Mouse (Mus musculus) neural tube, embryonic 11.5 days (tissue): ENCODE measurements at regions not wholly inside any gene's neighbourhood (a gene's known extent, or its start where the extent isn't known, plus 50 kb on each side); places are given as distances from the start of the nearest gene placed in this dataset.
A peak's percentile ranks its signal among the peaks of the same experiment; 100 is the strongest.
"Not testable (repeated sequence)": the region's sequence is repeated elsewhere in the genome, so short reads cannot be mapped to it uniquely, and the experiment has no call there.

Experiments used
- ATAC-seq: fragments of 200-750 bp; cut with Nextera tagmentation; 2 replicates; pipeline ENCODE4 v1.8.0; 2017; ENCODE audit warnings: moderate number of reproducible peaks, mild to moderate bottlenecking, moderate TSS enrichment, moderate library complexity; ENCODE audit not compliant: insufficient read depth, low FRiP score, low TSS enrichment
- DNase-seq: peaks from one replicate; pipeline ENCODE4 v3.0.0-alpha.2; 2015; ENCODE audit warnings: low spot score
- H3K27ac ChIP-seq: fragments of 300-500 bp; sonication (generic); 2 replicates; pipeline ENCODE4 v1.5.1; 2014; ENCODE audit warnings: low read depth, mild to moderate bottlenecking, low read length
- H3K27me3 ChIP-seq: fragments of 300-500 bp; sonication (generic); 2 replicates; pipeline ENCODE4 v1.6.1; 2014; ENCODE audit warnings: mild to moderate bottlenecking, low read length, mixed read lengths; ENCODE audit not compliant: control insufficient read depth, insufficient read depth
- H3K36me3 ChIP-seq: fragments of 300-500 bp; sonication (generic); 2 replicates; pipeline ENCODE4 v1.6.1; 2014; ENCODE audit warnings: mild to moderate bottlenecking, low read length, moderate library complexity, mixed read lengths; ENCODE audit not compliant: control insufficient read depth, insufficient read depth
- H3K4me1 ChIP-seq: fragments of 300-500 bp; sonication (generic); 2 replicates; pipeline ENCODE4 v1.6.1; 2014; ENCODE audit warnings: low read length, mixed read lengths; ENCODE audit not compliant: control insufficient read depth, insufficient read depth
- H3K4me2 ChIP-seq: fragments of 300-500 bp; sonication (generic); 2 replicates; pipeline ENCODE4 v1.6.1; 2014; ENCODE audit warnings: low read depth, mild to moderate bottlenecking, moderate library complexity
- H3K4me3 ChIP-seq: fragments of 300-500 bp; sonication (generic); 2 replicates; pipeline ENCODE4 v1.5.1; 2014; ENCODE audit warnings: low read depth, low read length
- H3K9ac ChIP-seq: fragments of 300-500 bp; sonication (generic); 2 replicates; pipeline ENCODE4 v1.6.1; 2014; ENCODE audit warnings: mild to moderate bottlenecking, low read length
- H3K9me3 ChIP-seq: fragments of 300-500 bp; sonication (generic); 2 replicates; pipeline ENCODE4 v1.6.1; 2016; ENCODE audit warnings: low read length; ENCODE audit not compliant: control insufficient read depth
- WGBS: fragments of 180-500 bp; shearing (Covaris S2); extraction: QIAGEN DNeasy Blood & Tissue Kit; methylation state at CpG from one replicate; pipeline ENCODE4 v1.1.7; 2014; 5-methylcytosine and 5-hydroxymethylcytosine counted together

DNA sequence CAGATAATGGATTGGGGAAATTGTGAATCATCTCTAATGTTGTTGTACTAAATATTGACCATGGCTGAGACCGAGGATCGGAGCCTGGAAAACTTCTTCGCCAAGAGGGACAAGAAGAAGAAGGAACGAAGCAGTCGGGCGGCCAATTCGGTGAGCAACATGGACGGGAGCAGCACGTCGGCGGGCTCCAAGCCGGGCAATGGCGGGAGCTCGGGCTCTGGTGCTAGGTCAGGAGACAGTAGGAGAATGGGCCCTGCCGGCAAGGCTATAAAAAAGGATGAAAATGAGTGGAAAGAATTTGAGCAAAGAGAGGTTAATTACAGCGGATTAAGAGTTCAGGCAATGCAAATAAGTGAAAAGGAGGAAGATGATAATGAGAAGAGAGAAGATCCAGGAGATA lies 55.0 kb upstream of the Zfp990 start:
- WGBS = 93% methylated on average over 16 of the region's 16 CpGs
- not testable (repeated sequence) for ATAC-seq

DNA sequence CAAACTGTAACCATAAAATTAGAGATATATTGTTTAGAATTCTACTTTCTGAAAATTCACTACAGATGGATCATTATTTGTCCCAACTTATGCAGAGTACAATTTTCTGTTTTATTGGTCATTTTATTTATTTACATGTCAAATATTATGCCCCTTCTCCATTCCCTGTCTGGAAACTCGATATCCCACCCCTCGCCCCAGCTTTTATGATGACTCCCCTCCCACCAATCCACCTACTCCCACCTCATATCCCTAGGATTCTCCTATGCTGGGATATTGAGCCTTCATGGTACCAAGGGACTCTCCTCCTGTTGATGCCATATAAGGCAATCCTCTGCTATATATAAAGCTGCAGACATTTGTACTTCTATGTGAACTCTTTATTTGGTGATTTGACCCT lies 62.0 kb upstream of the Zfp990 start:
- no peak for DNase-seq
- WGBS = 86% methylated on average over 2 of the region's 2 CpGs

More for the DNA sequence above, 55.0 kb upstream of the Zfp990 start:
- not testable (repeated sequence) for DNase-seq, H3K27me3 ChIP-seq, H3K36me3 ChIP-seq, H3K4me3 ChIP-seq, H3K4me2 ChIP-seq, H3K4me1 ChIP-seq, H3K27ac ChIP-seq, H3K9ac ChIP-seq, H3K9me3 ChIP-seq

DNA sequence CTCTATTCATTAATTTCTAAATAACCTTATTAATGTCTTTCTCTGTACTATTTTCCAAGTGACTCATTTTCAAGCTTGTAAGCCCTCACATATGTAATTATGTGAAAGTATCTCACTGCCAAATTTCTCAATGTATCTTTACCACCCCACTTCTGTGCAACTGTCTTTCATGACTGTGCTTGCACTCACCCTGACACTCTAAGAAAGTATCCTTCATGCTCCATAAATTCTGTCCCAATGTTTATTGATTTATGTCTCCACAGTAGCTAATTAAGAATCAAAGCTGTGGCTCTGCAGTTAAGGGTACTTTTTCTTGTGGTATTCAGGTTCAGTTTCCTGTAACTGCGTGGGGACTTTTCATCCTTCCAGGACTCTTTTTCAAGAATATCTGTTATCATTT lies 73.8 kb upstream of the Zfp990 start:
- ATAC-seq = peak; percentile 46; the same call in 1 of the 2 replicates
- H3K4me1 ChIP-seq, H3K27ac ChIP-seq, H3K4me3 ChIP-seq, DNase-seq, H3K36me3 ChIP-seq, H3K27me3 ChIP-seq, H3K4me2 ChIP-seq, H3K9ac ChIP-seq: not testable (repeated sequence)
- peaks cover 10% of the 10 kb centered on the region for H3K9me3 ChIP-seq
- 83% methylated on average over 1 of the region's 1 CpGs for WGBS

More for the DNA sequence above, 62.0 kb upstream of the Zfp990 start:
- H3K4me2 ChIP-seq = no peak overlapping the region
- peak; percentile 53; the same call in 1 of the 2 replicates for ATAC-seq
- H3K27me3 ChIP-seq = no peaks in the 10 kb centered on the region
- H3K4me1 ChIP-seq = no peaks in the 10 kb centered on the region
- H3K9ac ChIP-seq = no peak overlapping the region
- peaks cover 8% of the 10 kb centered on the region; the same call in 1 of the 2 replicates for H3K9me3 ChIP-seq
- H3K27ac ChIP-seq = no peak overlapping the region
- no peaks in the 10 kb centered on the region for H3K36me3 ChIP-seq
- no peak overlapping the region for H3K4me3 ChIP-seq

DNA sequence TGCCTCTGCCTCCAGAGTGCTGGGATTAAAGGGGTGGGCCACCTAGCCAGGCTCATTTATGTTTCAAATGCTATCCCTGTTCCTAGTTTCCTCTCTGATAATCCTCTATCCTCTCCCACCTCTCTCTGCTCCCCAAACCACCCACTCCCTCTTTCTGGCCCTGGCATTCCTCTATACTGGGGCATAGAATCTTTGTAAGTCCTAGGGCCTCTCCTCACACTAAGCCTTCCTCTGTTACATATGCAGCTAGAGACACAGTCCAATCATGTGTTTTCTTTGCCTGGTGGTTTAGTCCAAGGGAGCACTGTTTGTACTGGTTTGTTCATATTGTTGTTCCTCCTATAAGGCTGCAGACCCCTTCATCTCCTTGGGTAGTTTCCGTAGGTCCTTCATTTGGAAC lies 76.0 kb upstream of the Zfp990 start:
- WGBS = 94% methylated on average over 1 of the region's 1 CpGs
- Histone ChIP-seq H3K9ac (no peak overlapping the region), H3K27ac (no peak overlapping the region), H3K4me3 (no peak overlapping the region), H3K36me3 (no peaks in the 10 kb centered on the region), H3K4me1 (no peaks in the 10 kb centered on the region), H3K4me2 (no peak overlapping the region), H3K9me3 (peaks cover 7% of the 10 kb centered on the region), H3K27me3 (no peaks in the 10 kb centered on the region)
- DNase-seq = no peak
- ATAC-seq = no peak

DNA sequence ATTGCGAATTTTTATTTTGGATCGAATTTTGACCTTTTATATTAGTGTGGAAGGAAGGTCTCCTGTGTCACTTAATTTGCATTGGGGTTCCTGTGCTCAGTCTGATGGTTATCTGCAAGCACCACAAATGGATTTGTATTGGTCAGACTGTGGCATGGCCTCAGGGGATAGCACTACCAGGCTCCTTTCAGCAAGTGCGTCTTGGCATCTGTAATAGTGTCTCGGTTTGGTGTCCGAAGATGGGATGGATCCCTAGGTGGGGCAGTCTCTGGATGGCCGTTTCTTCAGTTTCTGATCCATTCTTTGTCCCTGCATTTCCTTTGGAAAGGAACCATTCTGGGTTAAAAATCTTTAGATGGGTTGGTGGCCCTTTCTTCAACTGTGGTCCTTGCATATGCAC lies 76.5 kb upstream of the Zfp990 start:
- WGBS = 71% methylated on average over 6 of the region's 6 CpGs
- H3K27ac ChIP-seq = no peak overlapping the region
- no peak overlapping the region for H3K4me3 ChIP-seq
- H3K4me2 ChIP-seq = no peak overlapping the region
- no peaks in the 10 kb centered on the region for H3K4me1 ChIP-seq
- no peak for ATAC-seq
- no peak overlapping the region for H3K9ac ChIP-seq
- H3K27me3 ChIP-seq = no peaks in the 10 kb centered on the region
- no peak for DNase-seq
- H3K9me3 ChIP-seq = peaks cover 7% of the 10 kb centered on the region; the same call in 1 of the 2 replicates
- no peaks in the 10 kb centered on the region for H3K36me3 ChIP-seq

DNA sequence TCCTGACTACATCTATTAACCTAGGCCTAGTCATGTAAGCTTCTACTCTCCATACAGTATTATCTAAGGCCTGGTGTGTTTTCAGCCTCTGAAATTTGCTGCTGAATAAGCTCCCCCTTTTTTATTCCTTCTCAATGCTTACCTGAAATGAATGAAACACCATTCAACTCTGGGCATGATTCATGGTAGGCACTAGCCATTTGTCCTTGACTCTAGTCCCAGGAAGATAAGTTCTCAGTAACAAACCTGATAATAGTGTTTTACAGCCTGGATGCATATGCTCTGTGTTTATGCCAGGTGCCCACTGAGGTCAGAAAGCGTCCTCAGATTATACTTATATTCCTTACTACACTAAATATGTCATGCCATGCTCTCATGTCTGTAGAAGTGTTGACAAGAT lies 77.3 kb upstream of the Zfp990 start:
- H3K4me2 ChIP-seq, H3K9me3 ChIP-seq, DNase-seq, H3K36me3 ChIP-seq, H3K27me3 ChIP-seq, H3K27ac ChIP-seq, H3K9ac ChIP-seq, H3K4me3 ChIP-seq, ATAC-seq, H3K4me1 ChIP-seq: not testable (repeated sequence)
- 49% methylated on average over 1 of the region's 1 CpGs for WGBS

DNA sequence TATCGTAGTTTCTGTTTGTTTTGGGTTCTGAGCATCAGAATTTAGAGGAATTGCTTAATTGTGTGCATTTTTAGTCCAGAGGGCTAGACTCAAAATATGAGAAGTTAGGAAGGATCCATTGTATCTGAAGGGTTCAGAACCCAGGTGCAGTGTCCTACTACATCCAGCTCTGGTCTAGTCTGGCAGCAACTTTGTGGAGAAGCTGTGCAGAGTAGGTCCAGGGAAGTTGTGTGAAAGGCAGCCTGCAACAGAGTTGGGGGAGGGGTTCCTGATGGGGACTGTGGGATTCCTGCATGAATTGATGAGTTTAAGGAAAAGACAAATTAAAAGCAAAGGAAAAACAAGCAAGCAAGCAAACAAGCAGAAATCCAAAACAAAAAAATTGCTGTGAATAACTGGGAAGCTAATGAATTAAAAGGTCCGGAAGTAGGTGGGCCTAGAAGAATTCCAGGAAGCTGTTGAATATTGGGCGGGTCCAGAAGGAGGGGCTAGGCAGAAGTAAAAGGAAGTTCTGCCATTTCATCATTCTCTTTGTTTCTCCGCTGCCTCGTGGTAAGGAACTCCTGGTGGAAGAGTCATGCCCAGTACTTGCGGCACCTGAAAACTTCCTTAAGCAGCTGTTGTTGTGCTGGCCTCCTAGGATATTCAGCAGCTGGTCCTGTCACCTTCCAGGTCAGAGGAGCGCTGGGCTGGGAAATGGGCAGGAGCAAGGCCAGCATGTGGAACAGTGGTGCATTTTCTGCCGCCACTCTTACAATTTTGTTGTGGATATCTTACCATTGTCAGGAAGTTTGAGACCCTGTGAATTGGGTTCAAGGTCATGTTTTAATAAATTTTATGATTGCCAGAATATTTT lies 78.4 kb upstream of the Zfp990 start:
- ATAC-seq (no peak), DNase-seq (no peak)
- Histone ChIP-seq H3K27ac (no peak overlapping the region), H3K9me3 (peaks cover 7% of the 10 kb centered on the region; the same call in 1 of the 2 replicates), H3K4me3 (no peak overlapping the region), H3K27me3 (no peaks in the 10 kb centered on the region), H3K4me1 (no peaks in the 10 kb centered on the region), H3K36me3 (no peaks in the 10 kb centered on the region), H3K9ac (no peak overlapping the region), H3K4me2 (no peak overlapping the region)
- WGBS = 78% methylated on average over 8 of the region's 8 CpGs

DNA sequence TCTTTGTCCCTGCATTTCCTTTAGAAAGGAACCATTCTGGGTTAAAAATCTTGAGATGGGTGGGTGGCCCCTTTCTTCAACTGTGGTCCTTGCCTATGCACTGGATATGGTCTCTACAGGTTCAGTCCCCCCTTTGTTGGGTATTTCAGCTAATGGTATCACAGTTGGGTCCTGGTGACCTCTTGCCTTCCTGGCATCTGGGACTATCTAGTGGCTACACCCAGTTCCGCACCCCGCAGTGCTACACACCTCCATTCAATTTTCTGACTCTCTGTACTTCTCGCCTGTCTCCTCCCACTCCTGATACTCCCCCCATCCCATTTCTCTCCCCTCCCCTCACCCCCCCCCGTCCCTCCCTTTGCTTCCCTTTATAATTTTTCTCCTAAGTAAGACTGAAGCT lies 92.7 kb upstream of the Zfp990 start:
- H3K36me3 ChIP-seq, H3K27ac ChIP-seq, H3K4me3 ChIP-seq, H3K27me3 ChIP-seq, H3K9ac ChIP-seq, H3K4me2 ChIP-seq, ATAC-seq, H3K4me1 ChIP-seq, DNase-seq, H3K9me3 ChIP-seq: not testable (repeated sequence)
- WGBS = 65% methylated on average over 4 of the region's 4 CpGs

DNA sequence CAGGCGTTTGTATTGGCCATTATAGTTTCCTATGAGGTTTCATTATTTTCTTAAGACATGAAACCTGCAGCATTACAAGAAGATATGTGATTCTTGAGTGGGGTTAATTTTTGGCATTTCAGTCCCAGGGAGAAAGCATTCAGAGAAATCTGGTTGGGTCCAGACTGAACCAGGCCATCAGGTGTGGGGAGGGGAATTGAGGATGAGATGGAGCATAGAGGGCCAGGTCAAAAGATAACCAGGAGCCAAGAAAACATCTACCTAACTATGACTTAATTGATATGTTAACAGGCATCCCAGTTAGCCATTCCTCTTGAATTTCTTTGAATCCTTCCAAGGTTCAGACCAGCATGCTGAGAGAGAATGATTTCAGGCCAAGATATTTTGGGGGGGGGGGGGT lies 96.2 kb upstream of the Tnfrsf8 start:
- no peak overlapping the region for H3K9ac ChIP-seq
- WGBS = 64% methylated on average over 1 of the region's 1 CpGs
- no peak overlapping the region for H3K4me2 ChIP-seq
- ATAC-seq = no peak
- DNase-seq = no peak
- no peaks in the 10 kb centered on the region for H3K27me3 ChIP-seq
- no peaks in the 10 kb centered on the region for H3K4me1 ChIP-seq
- no peak overlapping the region for H3K4me3 ChIP-seq
- no peaks in the 10 kb centered on the region for H3K9me3 ChIP-seq
- no peak overlapping the region for H3K27ac ChIP-seq
- no peaks in the 10 kb centered on the region for H3K36me3 ChIP-seq
